Mouse (Mus musculus) myocyte (in vitro differentiated cells): Measurements from ENCODE around the gene Slc15a1. TPM values are rescaled to one million over a fixed set of nuclear protein-coding genes. Genes with fewer than 3 reads are reported as not detected.

ENCODE experiments used
- H3K27me3 ChIP-seq: one replicate; pipeline ENCODE4 v1.6.1; 2011; ENCODE audit not compliant: control insufficient read depth, insufficient read depth, insufficient read length
- H3K36me3 ChIP-seq: one replicate; pipeline ENCODE4 v1.6.1; 2011; ENCODE audit not compliant: control insufficient read depth, insufficient read depth
- H3K4me2 ChIP-seq: one replicate; pipeline ENCODE4 v1.6.1; 2011; ENCODE audit warnings: low read depth, control low read depth
- H3K4me3 ChIP-seq: one replicate; pipeline ENCODE4 v1.5.1; 2011; ENCODE audit warnings: mild to moderate bottlenecking, control low read depth, moderate library complexity
- H3K79me2 ChIP-seq: one replicate; pipeline ENCODE4 v1.6.1; 2011; ENCODE audit not compliant: control insufficient read depth, insufficient read depth
- H3ac ChIP-seq: one replicate; pipeline ENCODE4 v1.6.1; 2011; ENCODE audit not compliant: control insufficient read depth, insufficient read length
- CEBPB ChIP-seq: IDR thresholded peaks from 2 replicates; pipeline ENCODE4 v1.6.1; 2011; ENCODE audit warnings: mild to moderate bottlenecking, moderate library complexity; ENCODE audit not compliant: poor library complexity, insufficient read depth, severe bottlenecking
- E2F4 ChIP-seq: IDR thresholded peaks from one replicate; pipeline ENCODE4 v1.6.1; 2011; ENCODE audit warnings: mild to moderate bottlenecking, control low read depth, moderate library complexity; ENCODE audit not compliant: insufficient read depth
- MAX ChIP-seq: IDR thresholded peaks from one replicate; pipeline ENCODE4 v1.6.1; 2011; ENCODE audit warnings: low read depth, mild to moderate bottlenecking, control low read depth
- MYOD1 ChIP-seq, 3 experiments: IDR thresholded peaks; one replicate each; pipeline ENCODE4 v1.6.1; 2011; ENCODE audit warnings: control low read depth in 2 of 3, low read depth in 2 of 3, mild to moderate bottlenecking in 2 of 3, moderate library complexity in 1 of 3; ENCODE audit not compliant: insufficient read length in 2 of 3, control insufficient read depth in 1 of 3
- MYOG ChIP-seq, 3 experiments: IDR thresholded peaks; one replicate each; pipeline ENCODE4 v1.6.1; 2011; ENCODE audit warnings: control low read depth in 2 of 3, low read depth in 2 of 3, mild to moderate bottlenecking in 2 of 3; ENCODE audit not compliant: insufficient read length in 2 of 3, control insufficient read depth in 1 of 3, insufficient read depth in 1 of 3
- POLR2A ChIP-seq: IDR thresholded peaks from one replicate; pipeline ENCODE4 v1.6.1; 2011; ENCODE audit warnings: low read depth, mild to moderate bottlenecking, control low read depth, moderate library complexity; ENCODE audit not compliant: insufficient read length
- POLR2AphosphoS2 ChIP-seq: IDR thresholded peaks from one replicate; pipeline ENCODE4 v1.6.1; 2011; ENCODE audit warnings: low read depth, control low read depth; ENCODE audit not compliant: insufficient read length
- REST ChIP-seq: IDR thresholded peaks from one replicate; pipeline ENCODE4 v1.6.1; 2011; ENCODE audit warnings: mild to moderate bottlenecking, control low read depth, moderate library complexity; ENCODE audit not compliant: insufficient read depth, insufficient read length
- SRF ChIP-seq: IDR thresholded peaks from one replicate; pipeline ENCODE4 v1.6.1; 2011; ENCODE audit warnings: low read depth; ENCODE audit not compliant: control insufficient read depth, insufficient read length
- TCF12 ChIP-seq: IDR thresholded peaks from one replicate; pipeline ENCODE4 v1.6.1; 2011; ENCODE audit warnings: mild to moderate bottlenecking, control low read depth; ENCODE audit not compliant: poor library complexity, insufficient read depth, severe bottlenecking
- TCF3 ChIP-seq: IDR thresholded peaks from one replicate; pipeline ENCODE4 v1.6.1; 2011; ENCODE audit warnings: low read depth, control low read depth; ENCODE audit not compliant: insufficient read length
- USF1 ChIP-seq: IDR thresholded peaks from one replicate; pipeline ENCODE4 v1.6.1; 2011; ENCODE audit warnings: low read depth, mild to moderate bottlenecking, control low read depth, moderate library complexity
- polyA plus RNA-seq: library from polyadenylated mRNA; unstranded; fragments of >200 nt; fragmentation: generic; extraction: Trizol; gene quantifications from one replicate; pipeline ENCODE4 v1.2.1, GENCODE M21; 2012; ENCODE audit warnings: missing spikeins

Slc15a1 gene
- polyA plus RNA-seq, 1 experiment = not detected

GRCm38 (mm10) chr14:121453130-121453529 lies 51.9 kb downstream of the Slc15a1 start:
- Histone ChIP-seq H3K4me2 (no peak overlapping the region), H3K27me3 (no peaks in the 10 kb centered on the region), H3K36me3 (no peaks in the 10 kb centered on the region), H3K4me3 (no peak overlapping the region), H3K79me2 (no peaks in the 10 kb centered on the region), H3ac (no peak overlapping the region)
- no peak for TF ChIP-seq MYOG (IDR thresholded peaks at IDR 0.05; ENCODE audit: control insufficient read depth in 1 of 3, insufficient read depth in 1 of 3, insufficient read length in 2 of 3, low read depth in 2 of 3)
- TF ChIP-seq REST = no peak
- TF ChIP-seq TCF12 = no peak
- no peak for TF ChIP-seq USF1
- no peak for TF ChIP-seq CEBPB
- no peak for TF ChIP-seq TCF3
- no peak for TF ChIP-seq E2F4
- no peak for TF ChIP-seq POLR2A
- TF ChIP-seq MAX = no peak
- TF ChIP-seq SRF = no peak
- TF ChIP-seq MYOD1 (IDR thresholded peaks at IDR 0.05; ENCODE audit: control insufficient read depth in 1 of 3, insufficient read length in 2 of 3, low read depth in 2 of 3) = no peak
- no peak for TF ChIP-seq POLR2AphosphoS2

GRCm38 (mm10) chr14:121452227-121452626 lies 52.8 kb downstream of the Slc15a1 start:
- no peaks in the 10 kb centered on the region for H3K79me2 ChIP-seq
- no peaks in the 10 kb centered on the region for H3K27me3 ChIP-seq
- H3K36me3 ChIP-seq = no peaks in the 10 kb centered on the region
- TF ChIP-seq SRF (no peak), E2F4 (no peak), MYOG (IDR thresholded peaks at IDR 0.05; ENCODE audit: control insufficient read depth in 1 of 3, insufficient read depth in 1 of 3, insufficient read length in 2 of 3, low read depth in 2 of 3) (no peak), POLR2AphosphoS2 (no peak), CEBPB (no peak), TCF12 (no peak), POLR2A (no peak), MYOD1 (IDR thresholded peaks at IDR 0.05; ENCODE audit: control insufficient read depth in 1 of 3, insufficient read length in 2 of 3, low read depth in 2 of 3) (no peak), MAX (no peak), TCF3 (no peak)
- no peak overlapping the region for H3K4me2 ChIP-seq
- H3K4me3 ChIP-seq = no peak overlapping the region
- H3ac ChIP-seq = no peak overlapping the region

GRCm38 (mm10) chr14:121451424-121452029 lies 53.5 kb downstream of the Slc15a1 start:
- Histone ChIP-seq H3K4me3 (no peak overlapping the region), H3K36me3 (no peaks in the 10 kb centered on the region), H3K27me3 (no peaks in the 10 kb centered on the region), H3K4me2 (no peak overlapping the region), H3K79me2 (no peaks in the 10 kb centered on the region), H3ac (no peak overlapping the region)
- TF ChIP-seq TCF12 (no peak), CEBPB (no peak), MYOD1 (IDR thresholded peaks at IDR 0.05; ENCODE audit: control insufficient read depth in 1 of 3, insufficient read length in 2 of 3, low read depth in 2 of 3) (no peak), MAX (no peak), REST (no peak), MYOG (IDR thresholded peaks at IDR 0.05; ENCODE audit: control insufficient read depth in 1 of 3, insufficient read depth in 1 of 3, insufficient read length in 2 of 3, low read depth in 2 of 3) (no peak), POLR2AphosphoS2 (no peak), POLR2A (no peak), USF1 (no peak), TCF3 (no peak), SRF (no peak), E2F4 (no peak)

DNA sequence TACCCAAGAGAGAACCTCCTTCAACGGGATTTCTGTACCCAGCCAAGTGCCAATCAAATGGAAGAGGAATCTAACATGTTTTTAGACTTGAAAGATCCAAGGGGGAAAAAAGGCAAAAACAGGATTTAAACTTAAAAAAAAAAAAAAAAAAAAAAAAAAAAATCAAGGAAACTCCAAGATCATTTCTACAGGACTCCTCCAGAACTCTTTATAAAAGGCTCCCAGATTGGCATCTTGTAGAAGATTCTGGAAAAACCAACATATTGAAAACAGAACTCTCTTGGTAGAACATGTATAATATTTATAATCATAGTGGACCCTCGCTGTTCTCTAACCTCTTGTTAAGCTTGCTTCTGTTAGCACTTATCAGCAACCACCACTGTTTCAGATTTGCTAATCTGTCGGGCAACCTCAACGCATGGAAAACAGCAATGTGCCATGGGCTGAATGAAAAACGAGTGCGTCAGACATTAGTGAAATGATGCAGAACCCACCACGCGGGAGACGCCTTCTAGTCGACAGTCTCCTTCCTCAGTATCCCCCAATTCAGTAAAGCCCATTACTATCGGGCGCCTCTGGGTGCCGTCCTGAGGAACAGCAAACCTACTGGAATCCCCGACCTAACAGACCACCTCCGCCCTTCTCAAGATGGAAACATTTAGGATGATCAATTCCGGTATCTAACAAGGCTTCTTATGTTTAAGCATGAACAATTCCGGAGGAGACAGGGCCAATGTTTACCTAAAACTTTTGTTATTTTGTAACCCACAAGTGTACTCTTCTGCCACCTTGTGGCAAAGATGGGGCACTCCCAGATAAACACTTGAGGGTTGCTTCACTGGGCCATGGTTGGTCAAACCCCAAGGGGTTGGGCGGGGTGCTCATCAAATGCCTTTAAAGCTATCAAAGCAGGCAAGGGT lies 54.3 kb downstream of the Slc15a1 start:
- Histone ChIP-seq H3K4me3 (no peak overlapping the region), H3K27me3 (no peaks in the 10 kb centered on the region), H3ac (no peak overlapping the region), H3K4me2 (peak overlapping the region; percentile 97), H3K79me2 (no peaks in the 10 kb centered on the region), H3K36me3 (no peaks in the 10 kb centered on the region)
- TF ChIP-seq REST = no peak
- no peak for TF ChIP-seq MYOG (IDR thresholded peaks at IDR 0.05; ENCODE audit: control insufficient read depth in 1 of 3, insufficient read depth in 1 of 3, insufficient read length in 2 of 3, low read depth in 2 of 3)
- no peak for TF ChIP-seq E2F4
- TF ChIP-seq USF1 = no peak
